Mouse (Mus musculus) limb, embryonic 13.5 days (tissue): Measurements from ENCODE around the gene Tmem273. TPM values are rescaled to one million over a fixed set of nuclear protein-coding genes. Genes with fewer than 3 reads are reported as not detected.

ENCODE experiments used
- ATAC-seq: fragments of 200-750 bp; cut with Nextera tagmentation; 2 replicates; pipeline ENCODE4 v1.8.0; 2017; ENCODE audit warnings: low read depth, moderate number of reproducible peaks, moderate TSS enrichment; ENCODE audit not compliant: low FRiP score
- H3K27ac ChIP-seq: fragments of 300-500 bp; sonication (generic); 2 replicates; pipeline ENCODE4 v1.5.1; 2015; ENCODE audit warnings: inconsistent platforms, mild to moderate bottlenecking, moderate library complexity
- H3K27me3 ChIP-seq: fragments of 300-500 bp; sonication (generic); 2 replicates; pipeline ENCODE4 v1.6.1; 2015; ENCODE audit warnings: mild to moderate bottlenecking, inconsistent platforms
- H3K36me3 ChIP-seq: fragments of 300-500 bp; sonication (generic); 2 replicates; pipeline ENCODE4 v1.6.1; 2015; ENCODE audit warnings: inconsistent platforms, mild to moderate bottlenecking, moderate library complexity
- H3K4me1 ChIP-seq: fragments of 300-500 bp; sonication (generic); 2 replicates; pipeline ENCODE4 v1.6.1; 2015; ENCODE audit warnings: inconsistent platforms
- H3K4me2 ChIP-seq: fragments of 300-500 bp; sonication (generic); replicated peaks from 2 replicates; pipeline ENCODE4 v1.6.1; 2015; ENCODE audit warnings: inconsistent platforms, mild to moderate bottlenecking, moderate library complexity
- H3K4me3 ChIP-seq: fragments of 300-500 bp; sonication (generic); 2 replicates; pipeline ENCODE4 v1.5.1; 2015; ENCODE audit warnings: moderate library complexity, mild to moderate bottlenecking, inconsistent platforms
- H3K9ac ChIP-seq: fragments of 300-500 bp; sonication (generic); 2 replicates; pipeline ENCODE4 v1.6.1; 2015; ENCODE audit warnings: mild to moderate bottlenecking, inconsistent platforms
- H3K9me3 ChIP-seq: fragments of 300-500 bp; sonication (generic); 2 replicates; pipeline ENCODE4 v1.6.1; 2016; ENCODE audit warnings: inconsistent platforms
- whole genome bisulfite sequencing: fragments of 180-500 bp; shearing (Covaris S2); methylation state at CpG from one replicate; pipeline ENCODE4 v1.1.7; 2015; 5-methylcytosine and 5-hydroxymethylcytosine counted together
- polyA plus RNA-seq: library from polyadenylated mRNA; unstranded; fragments of >200 nt; fragmentation: Nextera tagmentation; extraction: Ambion mirVana; gene quantifications from 2 replicates; pipeline ENCODE4 v1.2.1, GENCODE M21; 2015

Gene Tmem273
- polyA plus RNA-seq, 1 experiment from 2014 or later, result 0.43 TPM

DNA sequence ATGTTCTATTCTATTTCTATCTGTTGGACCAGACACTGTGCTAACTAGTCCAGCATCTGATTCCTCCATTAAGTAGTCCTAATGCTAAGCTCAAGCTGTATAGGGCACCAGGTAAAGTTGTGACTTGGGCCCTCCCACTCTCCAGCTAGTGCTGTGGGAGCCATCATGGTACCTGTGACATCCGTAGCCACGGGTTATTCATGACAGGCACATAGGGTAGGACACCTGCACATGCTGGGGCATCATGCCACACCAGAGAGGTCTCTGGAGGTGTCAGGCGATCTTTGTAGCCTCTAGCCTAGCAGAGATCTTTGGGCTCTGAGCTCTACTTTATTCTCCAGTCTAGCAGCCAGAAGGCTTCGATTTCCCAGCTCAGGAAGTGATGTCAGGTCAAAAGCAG lies 2.9 kb upstream of the Tmem273 start:
- Histone ChIP-seq H3K9me3 (no peaks in the 10 kb centered on the region), H3K27me3 (no peaks in the 10 kb centered on the region), H3K9ac (no peak overlapping the region), H3K36me3 (no peaks in the 10 kb centered on the region), H3K4me1 (no peaks in the 10 kb centered on the region), H3K4me2 (no peak overlapping the region), H3K4me3 (no peak overlapping the region), H3K27ac (no peak overlapping the region)
- WGBS, result 89% methylated on average over 4 of the region's 4 CpGs
- ATAC-seq, result no peak

DNA sequence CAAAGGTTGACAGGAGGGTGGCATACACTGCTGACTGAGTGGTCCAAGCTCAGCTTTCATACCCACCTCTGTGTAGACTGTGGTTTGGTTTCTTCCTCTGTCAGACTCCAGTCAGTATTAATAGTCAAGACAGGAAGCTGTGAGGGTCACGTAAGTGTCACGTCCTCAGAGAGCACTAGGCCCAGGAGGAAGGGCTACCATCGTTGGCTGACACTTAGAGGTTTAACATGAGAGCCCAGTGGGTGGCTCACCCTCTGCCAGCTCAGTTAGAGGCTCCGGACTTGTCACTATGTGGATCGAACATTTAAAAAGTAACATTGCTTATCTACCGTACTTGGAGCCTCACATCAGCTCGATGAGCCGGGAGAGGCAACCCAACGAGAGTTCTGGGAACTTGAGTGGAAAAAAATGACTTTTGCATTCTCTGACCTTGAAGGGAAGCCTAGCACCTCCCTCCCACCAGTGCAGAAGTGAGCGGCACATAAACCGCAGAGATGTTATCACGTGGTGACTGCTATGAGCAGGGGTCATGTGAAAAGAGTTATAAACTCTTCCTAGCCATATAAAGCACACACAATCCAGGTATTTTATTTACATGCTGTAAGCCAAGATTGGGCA lies 1.5 kb upstream of the Tmem273 start:
- 75% methylated on average over 12 of the region's 12 CpGs for WGBS
- Histone ChIP-seq H3K27ac (no peak overlapping the region), H3K27me3 (no peaks in the 10 kb centered on the region), H3K36me3 (no peaks in the 10 kb centered on the region), H3K4me3 (no peak overlapping the region), H3K9ac (no peak overlapping the region), H3K4me1 (no peaks in the 10 kb centered on the region), H3K9me3 (no peaks in the 10 kb centered on the region), H3K4me2 (no peak overlapping the region)
- ATAC-seq, result no peak

DNA sequence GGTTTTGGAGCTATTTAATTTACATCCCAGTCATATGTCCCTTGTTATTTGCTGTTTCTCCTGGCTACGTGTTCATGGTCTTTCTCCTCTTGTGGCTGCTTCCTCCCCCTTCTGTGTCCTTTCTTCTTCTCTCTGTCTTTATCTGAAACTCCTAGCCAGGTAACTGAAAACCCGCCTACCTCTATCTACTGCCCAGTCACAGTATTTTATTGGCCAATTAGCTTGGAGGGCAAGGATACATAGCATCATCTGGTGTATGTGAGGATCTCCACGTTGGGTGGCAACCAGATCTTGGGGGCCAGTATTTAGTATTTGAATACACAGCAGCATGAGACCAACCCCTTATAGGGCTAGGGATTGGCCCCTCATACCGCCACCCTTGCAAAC lies 1.0 kb upstream of the Tmem273 start:
- Histone ChIP-seq H3K27ac (no peak overlapping the region), H3K4me1 (no peaks in the 10 kb centered on the region), H3K4me3 (no peak overlapping the region), H3K27me3 (no peaks in the 10 kb centered on the region), H3K9ac (no peak overlapping the region), H3K36me3 (no peaks in the 10 kb centered on the region), H3K4me2 (no peak overlapping the region), H3K9me3 (no peaks in the 10 kb centered on the region)
- no peak for ATAC-seq
- WGBS, result 79% methylated on average over 4 of the region's 4 CpGs

DNA sequence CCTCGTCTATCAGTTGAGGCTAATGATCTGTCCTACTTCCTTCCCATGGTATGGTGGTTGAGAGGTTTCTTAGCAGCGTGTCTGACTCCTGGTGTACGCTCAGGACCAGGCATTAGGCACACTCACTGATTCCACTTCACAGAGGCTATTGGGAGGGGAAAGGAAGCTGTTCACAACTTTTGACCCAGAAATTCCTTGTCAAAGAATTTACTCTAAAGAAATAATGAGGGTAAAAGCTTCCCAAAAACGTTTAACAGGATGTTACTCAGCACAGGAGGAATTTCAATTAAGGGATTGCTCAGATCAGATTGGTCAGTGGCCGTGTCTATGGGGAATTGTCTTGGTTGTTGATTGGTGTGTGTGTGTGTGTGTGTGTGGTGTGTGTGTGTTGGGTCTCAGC lies 1.9 kb downstream of the Tmem273 start:
- Histone ChIP-seq H3K27me3 (no peaks in the 10 kb centered on the region), H3K9me3 (no peaks in the 10 kb centered on the region), H3K4me1 (no peaks in the 10 kb centered on the region), H3K4me2 (no peak overlapping the region), H3K36me3 (no peaks in the 10 kb centered on the region), H3K4me3 (no peak overlapping the region), H3K27ac (no peak overlapping the region), H3K9ac (no peak overlapping the region)
- WGBS, result 49% methylated on average over 5 of the region's 5 CpGs
- no peak for ATAC-seq

DNA sequence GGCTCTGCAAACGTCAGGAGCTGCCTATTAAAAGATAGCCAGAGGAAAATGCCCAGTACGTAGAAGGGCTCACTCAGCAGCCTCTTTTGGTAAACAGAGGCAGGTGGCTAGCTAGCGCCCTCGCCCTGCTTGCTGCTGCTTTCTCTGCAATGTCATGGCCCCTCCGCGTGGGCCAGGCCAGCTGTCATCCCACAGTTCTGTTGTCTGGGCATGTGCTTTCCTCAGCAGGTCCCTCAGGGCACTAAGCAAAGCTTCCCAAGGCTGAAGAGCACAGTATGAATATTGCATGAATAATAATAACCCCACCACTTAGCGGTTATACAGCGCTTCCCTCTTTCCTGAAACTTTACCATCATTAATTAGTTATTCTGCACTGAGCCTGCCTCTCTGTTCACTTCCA lies 10.6 kb downstream of the Tmem273 start:
- H3K4me1 ChIP-seq, result no peaks in the 10 kb centered on the region
- no peak overlapping the region for H3K27ac ChIP-seq
- H3K4me3 ChIP-seq, result no peak overlapping the region
- 62% methylated on average over 8 of the region's 8 CpGs for WGBS
- H3K9me3 ChIP-seq, result no peaks in the 10 kb centered on the region
- no peak overlapping the region for H3K9ac ChIP-seq
- H3K27me3 ChIP-seq, result no peaks in the 10 kb centered on the region
- H3K4me2 ChIP-seq, result no peak overlapping the region
- ATAC-seq, result no peak
- no peaks in the 10 kb centered on the region for H3K36me3 ChIP-seq

DNA sequence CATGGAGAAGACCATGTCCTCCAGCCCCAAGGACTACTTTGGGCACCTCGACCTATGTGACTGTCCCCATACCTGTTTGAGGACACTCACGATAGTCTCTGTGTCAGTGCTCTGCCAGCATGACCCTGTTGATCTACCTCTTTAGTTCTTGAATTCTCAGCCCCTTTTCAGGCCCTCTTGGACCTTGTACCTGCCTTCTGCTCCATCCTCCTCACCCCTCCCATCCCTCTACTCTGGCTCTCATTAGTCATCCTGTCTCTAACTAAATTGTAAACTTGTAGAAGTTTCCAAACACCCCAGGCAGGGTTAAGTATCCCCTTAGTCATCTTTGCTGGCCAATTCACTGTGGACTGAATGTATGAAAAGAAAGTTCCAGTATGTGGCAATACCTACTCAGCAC lies 12.0 kb downstream of the Tmem273 start:
- Histone ChIP-seq H3K9me3 (no peaks in the 10 kb centered on the region), H3K27ac (no peak overlapping the region), H3K9ac (no peak overlapping the region), H3K27me3 (no peaks in the 10 kb centered on the region), H3K4me1 (no peaks in the 10 kb centered on the region), H3K36me3 (no peaks in the 10 kb centered on the region), H3K4me2 (no peak overlapping the region), H3K4me3 (no peak overlapping the region)
- 78% methylated on average over 2 of the region's 2 CpGs for WGBS
- no peak for ATAC-seq

DNA sequence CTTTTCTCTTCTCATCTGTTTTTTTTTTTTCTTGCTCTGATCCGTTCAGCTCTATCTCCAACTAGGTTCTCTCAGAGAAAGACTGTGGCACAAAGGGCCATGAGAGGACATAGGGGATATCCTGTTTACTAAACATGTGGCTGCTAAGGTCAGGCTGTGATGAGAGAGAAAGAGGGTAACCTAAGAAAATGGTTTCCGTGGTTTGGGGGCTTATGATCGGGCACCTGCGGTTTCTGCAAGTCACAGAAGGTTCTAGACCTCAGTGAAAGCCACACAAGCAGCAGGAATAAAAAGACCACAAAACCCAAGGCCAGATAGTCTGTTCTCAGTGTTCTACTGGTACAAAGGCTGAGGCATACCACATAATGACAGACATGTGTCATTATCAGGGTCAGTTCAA lies 12.6 kb downstream of the Tmem273 start:
- Histone ChIP-seq H3K4me2 (no peak overlapping the region), H3K9ac (no peak overlapping the region), H3K27ac (no peak overlapping the region), H3K36me3 (no peaks in the 10 kb centered on the region), H3K4me3 (no peak overlapping the region), H3K9me3 (no peaks in the 10 kb centered on the region), H3K4me1 (no peaks in the 10 kb centered on the region), H3K27me3 (no peaks in the 10 kb centered on the region)
- WGBS, result 83% methylated on average over 4 of the region's 4 CpGs
- ATAC-seq, result no peak

DNA sequence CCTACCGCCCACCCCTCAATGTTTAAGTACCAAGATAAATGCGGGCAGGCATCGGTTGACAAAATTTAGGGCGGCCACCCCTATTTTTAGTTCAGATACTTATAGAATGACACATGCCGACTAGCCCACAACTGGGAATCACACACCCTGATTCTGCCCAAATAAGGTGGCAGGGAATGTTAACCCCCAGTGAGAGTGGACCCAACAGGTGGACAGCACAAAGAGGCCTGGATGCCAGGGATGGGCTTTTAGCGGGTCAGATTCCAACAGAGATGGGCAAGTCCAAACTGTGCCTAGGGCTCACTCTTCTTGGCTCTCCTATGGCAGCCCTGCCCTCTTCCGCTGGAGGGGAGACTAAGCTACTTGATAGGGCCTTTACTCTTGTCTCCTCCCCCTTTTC lies 14.3 kb downstream of the Tmem273 start:
- H3K9me3 ChIP-seq, result no peaks in the 10 kb centered on the region
- no peaks in the 10 kb centered on the region for H3K4me1 ChIP-seq
- no peak; the same call in 1 of the 2 replicates for ATAC-seq
- no peaks in the 10 kb centered on the region for H3K36me3 ChIP-seq
- H3K4me3 ChIP-seq, result no peak overlapping the region
- H3K27me3 ChIP-seq, result no peaks in the 10 kb centered on the region
- 92% methylated on average over 7 of the region's 7 CpGs for WGBS
- no peak overlapping the region for H3K4me2 ChIP-seq
- H3K9ac ChIP-seq, result no peak overlapping the region
- H3K27ac ChIP-seq, result no peak overlapping the region

DNA sequence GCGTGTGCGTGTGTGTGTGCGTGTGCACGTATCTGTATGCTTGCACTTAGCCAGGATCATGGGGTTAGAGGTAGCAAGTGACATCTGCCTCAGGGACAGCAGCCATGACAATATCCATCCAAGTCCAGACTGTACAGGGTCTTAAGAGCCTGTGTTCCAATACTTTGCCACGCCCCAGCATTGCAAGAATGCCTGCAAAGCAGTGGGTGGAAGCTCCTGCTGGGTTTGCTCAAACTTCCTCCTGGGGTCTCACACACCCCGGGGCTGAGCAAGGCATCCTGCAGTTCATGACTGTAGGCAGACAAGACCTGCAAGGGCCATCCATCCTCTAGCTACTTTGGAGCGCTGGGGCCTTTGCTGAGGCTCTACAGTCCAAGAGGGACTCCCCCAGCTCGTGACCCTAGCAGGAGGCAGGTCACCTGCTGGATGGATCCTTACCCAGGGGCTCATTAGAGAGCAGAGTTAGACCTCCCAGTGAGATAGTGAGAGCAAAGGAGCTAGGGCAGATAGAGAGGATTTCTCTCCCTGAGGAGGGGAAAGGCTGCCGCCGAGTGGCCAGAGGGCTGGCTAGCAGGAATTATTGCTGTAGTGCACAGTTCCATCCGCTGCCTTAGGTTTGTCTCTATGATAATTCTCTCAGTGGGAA lies 15.4 kb downstream of the Tmem273 start:
- 58% methylated on average over 11 of the region's 11 CpGs for WGBS
- Histone ChIP-seq H3K27me3 (no peaks in the 10 kb centered on the region), H3K36me3 (no peaks in the 10 kb centered on the region), H3K4me1 (no peaks in the 10 kb centered on the region), H3K9ac (no peak overlapping the region), H3K4me3 (no peak overlapping the region), H3K9me3 (no peaks in the 10 kb centered on the region), H3K4me2 (no peak overlapping the region), H3K27ac (no peak overlapping the region)
- ATAC-seq, result no peak

DNA sequence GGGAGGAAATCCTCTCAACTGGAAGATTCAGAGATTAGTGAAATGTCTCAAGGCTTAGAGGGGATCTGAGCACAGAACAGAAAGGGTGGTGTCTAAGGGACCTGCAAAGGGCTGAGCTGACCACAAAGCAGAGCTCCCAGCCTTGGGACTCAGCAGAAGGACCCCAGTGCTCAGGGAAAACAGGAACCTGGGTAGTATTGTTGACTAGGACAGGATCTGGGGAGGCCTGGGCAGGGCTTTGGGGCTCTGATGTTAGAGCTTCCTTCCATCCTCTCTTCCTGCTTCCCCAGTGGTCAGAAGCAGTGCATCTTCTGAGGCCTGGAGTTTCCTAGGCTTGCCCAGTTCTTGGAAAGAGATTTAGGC lies 15.9 kb downstream of the Tmem273 start:
- Histone ChIP-seq H3K27me3 (no peaks in the 10 kb centered on the region), H3K36me3 (no peaks in the 10 kb centered on the region), H3K9ac (no peak overlapping the region), H3K4me3 (no peak overlapping the region), H3K9me3 (no peaks in the 10 kb centered on the region), H3K27ac (no peak overlapping the region), H3K4me2 (no peak overlapping the region), H3K4me1 (no peaks in the 10 kb centered on the region)
- ATAC-seq, result no peak

DNA sequence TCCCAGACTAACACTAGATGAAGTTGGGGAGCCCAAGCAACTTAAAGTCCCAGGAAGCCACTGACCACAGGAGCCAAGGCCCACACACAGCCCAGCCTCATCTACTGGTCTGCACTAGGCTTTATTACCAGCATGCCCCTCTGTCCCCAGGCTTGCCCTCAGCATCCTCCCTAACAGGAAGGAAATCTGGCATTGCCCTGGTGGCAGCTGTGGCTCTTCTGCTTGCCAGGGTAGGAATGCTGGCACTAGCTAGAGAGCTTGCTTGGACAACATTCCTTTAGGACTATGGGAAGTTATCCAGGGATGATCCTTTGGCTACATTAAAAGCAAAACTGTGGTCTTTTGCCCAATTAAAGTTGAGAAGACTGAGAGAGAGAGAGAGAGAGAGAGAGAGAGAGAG lies 24.3 kb downstream of the Tmem273 start:
- H3K36me3 ChIP-seq, result no peaks in the 10 kb centered on the region
- no peaks in the 10 kb centered on the region for H3K27me3 ChIP-seq
- H3K4me3 ChIP-seq, result no peak overlapping the region
- no peak overlapping the region for H3K4me2 ChIP-seq
- no peaks in the 10 kb centered on the region for H3K4me1 ChIP-seq
- no peak overlapping the region for H3K27ac ChIP-seq
- no peak overlapping the region for H3K9ac ChIP-seq
- ATAC-seq, result no peak
- H3K9me3 ChIP-seq, result no peaks in the 10 kb centered on the region

DNA sequence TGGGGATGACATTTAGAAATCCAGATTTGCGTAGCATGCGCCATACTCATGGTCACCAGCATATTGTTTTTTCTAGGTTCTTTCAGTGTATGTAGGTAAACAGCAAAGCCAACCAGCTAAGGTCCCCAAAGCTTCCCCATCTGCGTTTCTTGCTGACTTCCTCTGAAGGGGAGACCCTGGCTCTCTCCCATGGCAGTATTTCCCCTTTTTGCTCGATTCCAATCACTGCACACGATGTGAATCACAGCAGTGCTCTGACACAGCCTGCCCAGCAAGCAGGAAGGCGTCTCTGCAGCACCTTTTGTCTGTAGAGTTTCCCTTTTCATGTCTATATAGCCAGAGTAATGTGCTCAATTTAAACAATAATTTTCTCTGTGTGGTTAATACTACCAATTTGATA lies 26.7 kb downstream of the Tmem273 start:
- H3K4me3 ChIP-seq, result no peak overlapping the region
- no peaks in the 10 kb centered on the region for H3K36me3 ChIP-seq
- H3K9me3 ChIP-seq, result no peaks in the 10 kb centered on the region
- peaks cover 4% of the 10 kb centered on the region; the same call in 1 of the 2 replicates for H3K4me1 ChIP-seq
- no peak overlapping the region for H3K9ac ChIP-seq
- H3K27ac ChIP-seq, result no peak overlapping the region
- no peak overlapping the region for H3K4me2 ChIP-seq
- WGBS, result 78% methylated on average over 6 of the region's 6 CpGs
- peaks cover 3% of the 10 kb centered on the region; the same call in 1 of the 2 replicates for H3K27me3 ChIP-seq
- no peak for ATAC-seq

DNA sequence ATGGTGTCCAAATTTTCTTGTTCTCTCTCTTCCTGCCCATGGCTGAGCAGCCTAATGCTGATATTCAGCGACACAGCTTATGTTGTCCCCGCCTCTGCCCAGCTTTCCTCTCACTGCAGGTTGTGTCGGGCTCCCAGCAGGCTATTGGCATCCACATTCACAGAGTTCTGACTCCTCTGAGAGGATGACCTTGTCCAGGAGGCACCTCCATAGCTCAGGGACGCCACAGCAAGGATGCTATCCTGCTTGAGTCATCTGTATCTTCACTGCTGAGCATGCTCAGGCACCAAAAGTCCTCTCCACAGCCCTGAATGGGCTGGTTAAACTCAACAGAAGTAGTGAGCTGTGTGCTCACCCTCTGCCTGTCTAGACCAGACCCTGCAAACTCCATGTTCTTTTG lies 29.2 kb downstream of the Tmem273 start:
- Histone ChIP-seq H3K4me1 (peaks cover 22% of the 10 kb centered on the region), H3K27ac (no peak overlapping the region), H3K27me3 (peaks cover 3% of the 10 kb centered on the region; the same call in 1 of the 2 replicates), H3K9me3 (no peaks in the 10 kb centered on the region), H3K36me3 (no peaks in the 10 kb centered on the region), H3K4me3 (no peak overlapping the region), H3K9ac (no peak overlapping the region), H3K4me2 (no peak overlapping the region)
- WGBS, result 68% methylated on average over 4 of the region's 4 CpGs
- ATAC-seq, result no peak
